Mouse (Mus musculus) limb, embryonic 11.5 days (tissue): ENCODE data around the gene Wdr90. TPM values are rescaled to one million over a fixed set of nuclear protein-coding genes. Genes with fewer than 3 reads are reported as not detected.

Experiments
- ATAC-seq: fragments of 200-750 bp; cut with Nextera tagmentation; 2 replicates; pipeline ENCODE4 v1.8.0; 2017; ENCODE audit warnings: low read depth; ENCODE audit not compliant: insufficient number of reproducible peaks, low FRiP score, low TSS enrichment
- DNase-seq: peaks from one replicate; pipeline ENCODE4 v3.0.0-alpha.2; 2015; ENCODE audit warnings: low spot score
- H3K27ac ChIP-seq: fragments of 300-500 bp; sonication (generic); replicated peaks from 2 replicates; pipeline ENCODE4 v1.5.1; 2014; ENCODE audit warnings: low read depth, mild to moderate bottlenecking, low read length
- H3K27me3 ChIP-seq: fragments of 300-500 bp; sonication (generic); 2 replicates; pipeline ENCODE4 v1.6.1; 2014; ENCODE audit warnings: mild to moderate bottlenecking, low read length, mixed read lengths; ENCODE audit not compliant: control insufficient read depth, insufficient read depth
- H3K36me3 ChIP-seq: fragments of 300-500 bp; sonication (generic); 2 replicates; pipeline ENCODE4 v1.6.1; 2014; ENCODE audit warnings: mild to moderate bottlenecking, low read length, moderate library complexity, mixed read lengths; ENCODE audit not compliant: control insufficient read depth, insufficient read depth
- H3K4me1 ChIP-seq: fragments of 300-500 bp; sonication (generic); 2 replicates; pipeline ENCODE4 v1.6.1; 2014; ENCODE audit warnings: low read length, mixed read lengths; ENCODE audit not compliant: control insufficient read depth, insufficient read depth
- H3K4me2 ChIP-seq: fragments of 300-500 bp; sonication (generic); 2 replicates; pipeline ENCODE4 v1.6.1; 2014; ENCODE audit warnings: low read depth, mild to moderate bottlenecking, moderate library complexity; ENCODE audit not compliant: severe bottlenecking
- H3K4me3 ChIP-seq: fragments of 300-500 bp; sonication (generic); 2 replicates; pipeline ENCODE4 v1.5.1; 2014; ENCODE audit warnings: low read depth, low read length
- H3K9ac ChIP-seq: fragments of 300-500 bp; sonication (generic); 2 replicates; pipeline ENCODE4 v1.6.1; 2014; ENCODE audit warnings: mild to moderate bottlenecking, low read length
- H3K9me3 ChIP-seq: fragments of 300-500 bp; sonication (generic); 2 replicates; pipeline ENCODE4 v1.6.1; 2016; ENCODE audit warnings: low read length; ENCODE audit not compliant: control insufficient read depth
- WGBS: fragments of 180-500 bp; shearing (Covaris S2); extraction: QIAGEN DNeasy Blood & Tissue Kit; methylation state at CpG from one replicate; pipeline ENCODE4 v1.1.7; 2014; 5-methylcytosine and 5-hydroxymethylcytosine counted together
- polyA plus RNA-seq: library from polyadenylated mRNA; unstranded; fragments of >200 nt; fragmentation: Nextera tagmentation; extraction: Ambion mirVana; gene quantifications from 2 replicates; pipeline ENCODE4 v1.2.1, GENCODE M21; 2014

Wdr90 gene
- polyA plus RNA-seq, 1 experiment from 2014 or later, result 19.3 TPM

GRCm38 (mm10) chr17:25868601-25869191, 7.4 kb upstream of the Wdr90 start, which contains the start of gene Mcrip2:
Mcrip2 (minus strand) TSS chr17:25868764.
- Histone ChIP-seq H3K4me2 (peak within 1 kb of the TSS; percentile 98), H3K27me3 (no peaks in the 10 kb centered on the region), H3K4me3 (peak within 1 kb of the TSS; percentile 82), H3K4me1 (peaks cover 6% of the 10 kb centered on the region), H3K9me3 (no peaks in the 10 kb centered on the region), H3K36me3 (no peaks in the 10 kb centered on the region), H3K9ac (peak within 1 kb of the TSS; percentile 60), H3K27ac (peak within 1 kb of the TSS; percentile 65)
- ATAC-seq, result peak; percentile 81
- DNase-seq, result peak; percentile 81
- under 1% methylated on average over 24 of the region's 24 CpGs for WGBS

- 2% methylated on average over 42 of the region's 42 CpGs for WGBS
- Histone ChIP-seq H3K4me3 (peak overlapping the region; percentile 82), H3K27me3 (no peaks in the 10 kb centered on the region), H3K4me1 (peaks cover 6% of the 10 kb centered on the region), H3K9ac (peak overlapping the region; percentile 60), H3K36me3 (no peaks in the 10 kb centered on the region), H3K9me3 (no peaks in the 10 kb centered on the region), H3K27ac (no peak overlapping the region), H3K4me2 (peak overlapping the region; percentile 98)
- ATAC-seq (peak; percentile 45; the same call in 1 of the 2 replicates), DNase-seq (no peak)
These were observed 6.7 kb upstream of the Wdr90 start for GRCm38 (mm10) chr17:25867836-25868600.

GRCm38 (mm10) chr17:25867509-25867835, 6.2 kb upstream of the Wdr90 start:
- Histone ChIP-seq H3K9me3 (no peaks in the 10 kb centered on the region), H3K36me3 (no peaks in the 10 kb centered on the region), H3K4me3 (peak overlapping the region; percentile 82), H3K27me3 (no peaks in the 10 kb centered on the region), H3K4me2 (peak overlapping the region; percentile 98), H3K27ac (no peak overlapping the region), H3K9ac (no peak overlapping the region), H3K4me1 (peaks cover 6% of the 10 kb centered on the region)
- DNase-seq, result no peak
- 12% methylated on average over 7 of the region's 7 CpGs for WGBS
- no peak for ATAC-seq

GRCm38 (mm10) chr17:25866172-25866571, 4.9 kb upstream of the Wdr90 start:
- Histone ChIP-seq H3K4me2 (no peak overlapping the region), H3K9ac (no peak overlapping the region), H3K27ac (no peak overlapping the region), H3K4me3 (no peak overlapping the region), H3K36me3 (no peaks in the 10 kb centered on the region), H3K27me3 (no peaks in the 10 kb centered on the region), H3K9me3 (no peaks in the 10 kb centered on the region), H3K4me1 (peaks cover 9% of the 10 kb centered on the region)
- no peak for DNase-seq
- WGBS, result 93% methylated on average over 3 of the region's 3 CpGs
- ATAC-seq, result no peak

- Histone ChIP-seq H3K27me3 (no peaks in the 10 kb centered on the region), H3K4me3 (no peak overlapping the region), H3K9me3 (no peaks in the 10 kb centered on the region), H3K36me3 (no peaks in the 10 kb centered on the region), H3K4me2 (no peak overlapping the region), H3K4me1 (peaks cover 16% of the 10 kb centered on the region), H3K9ac (no peak overlapping the region), H3K27ac (no peak overlapping the region)
- DNase-seq (no peak), ATAC-seq (no peak)
- WGBS, result 90% methylated on average over 11 of the region's 11 CpGs
These were observed 4.0 kb upstream of the Wdr90 start for GRCm38 (mm10) chr17:25865288-25865687.

GRCm38 (mm10) chr17:25864311-25864710, 3.0 kb upstream of the Wdr90 start:
- Histone ChIP-seq H3K4me2 (no peak overlapping the region), H3K27me3 (no peaks in the 10 kb centered on the region), H3K4me1 (peaks cover 16% of the 10 kb centered on the region), H3K27ac (no peak overlapping the region), H3K9me3 (no peaks in the 10 kb centered on the region), H3K9ac (no peak overlapping the region), H3K4me3 (no peak overlapping the region), H3K36me3 (no peaks in the 10 kb centered on the region)
- DNase-seq, result no peak
- no peak for ATAC-seq
- 91% methylated on average over 14 of the region's 14 CpGs for WGBS

GRCm38 (mm10) chr17:25863681-25864080, 2.4 kb upstream of the Wdr90 start:
- DNase-seq, result no peak
- 92% methylated on average over 6 of the region's 6 CpGs for WGBS
- Histone ChIP-seq H3K9me3 (no peaks in the 10 kb centered on the region), H3K9ac (no peak overlapping the region), H3K4me3 (no peak overlapping the region), H3K36me3 (no peaks in the 10 kb centered on the region; the same call in 1 of the 2 replicates), H3K27ac (no peak overlapping the region), H3K4me1 (peaks cover 16% of the 10 kb centered on the region), H3K4me2 (no peak overlapping the region), H3K27me3 (no peaks in the 10 kb centered on the region)
- ATAC-seq, result no peak

- no peak for DNase-seq
These were observed 657 bp upstream of the Wdr90 start for GRCm38 (mm10) chr17:25861704-25862612.

More at GRCm38 (mm10) chr17:25861704-25862612, 657 bp upstream of the Wdr90 start:
- no peaks in the 10 kb centered on the region for H3K9me3 ChIP-seq
- peak overlapping the region; percentile 85 for H3K9ac ChIP-seq
- H3K4me3 ChIP-seq, result peak overlapping the region; percentile 64
- H3K27me3 ChIP-seq, result no peaks in the 10 kb centered on the region
- peak overlapping the region; percentile 75; the same call in 1 of the 2 replicates for H3K27ac ChIP-seq
- WGBS, result 18% methylated on average over 6 of the region's 6 CpGs
- H3K4me2 ChIP-seq, result peak overlapping the region; percentile 92
- H3K4me1 ChIP-seq, result peaks cover 10% of the 10 kb centered on the region
- H3K36me3 ChIP-seq, result no peaks in the 10 kb centered on the region; the same call in 1 of the 2 replicates
- ATAC-seq, result no peak
